Mouse (Mus musculus): ENCODE results near the gene Chrna4. TPM values are rescaled to one million over a fixed set of nuclear protein-coding genes. Genes with fewer than 3 reads are reported as not detected.
A peak's percentile ranks its signal among the peaks of the same experiment; 100 is the strongest.

Chrna4 gene
- polyA plus RNA-seq, 1 experiment, result 0.91 TPM

GRCm38 (mm10) chr2:181072403-181072714 lies 29.0 kb upstream of the Chrna4 start:
- Histone ChIP-seq H3K4me1 (ENCODE audit: control insufficient read depth, insufficient read depth, low read length) (no peaks in the 10 kb centered on the region), H3K27me3 (ENCODE audit: control insufficient read depth, insufficient read depth, low read length) (no peaks in the 10 kb centered on the region)
- no peak for TF ChIP-seq POLR2A (IDR thresholded peaks at IDR 0.05; ENCODE audit: control insufficient read depth, low read depth, low read length)
- no peak for TF ChIP-seq CTCF (IDR thresholded peaks at IDR 0.05; ENCODE audit: control insufficient read depth, insufficient read depth, insufficient replicate concordance, low read depth, low read length)

DNA sequence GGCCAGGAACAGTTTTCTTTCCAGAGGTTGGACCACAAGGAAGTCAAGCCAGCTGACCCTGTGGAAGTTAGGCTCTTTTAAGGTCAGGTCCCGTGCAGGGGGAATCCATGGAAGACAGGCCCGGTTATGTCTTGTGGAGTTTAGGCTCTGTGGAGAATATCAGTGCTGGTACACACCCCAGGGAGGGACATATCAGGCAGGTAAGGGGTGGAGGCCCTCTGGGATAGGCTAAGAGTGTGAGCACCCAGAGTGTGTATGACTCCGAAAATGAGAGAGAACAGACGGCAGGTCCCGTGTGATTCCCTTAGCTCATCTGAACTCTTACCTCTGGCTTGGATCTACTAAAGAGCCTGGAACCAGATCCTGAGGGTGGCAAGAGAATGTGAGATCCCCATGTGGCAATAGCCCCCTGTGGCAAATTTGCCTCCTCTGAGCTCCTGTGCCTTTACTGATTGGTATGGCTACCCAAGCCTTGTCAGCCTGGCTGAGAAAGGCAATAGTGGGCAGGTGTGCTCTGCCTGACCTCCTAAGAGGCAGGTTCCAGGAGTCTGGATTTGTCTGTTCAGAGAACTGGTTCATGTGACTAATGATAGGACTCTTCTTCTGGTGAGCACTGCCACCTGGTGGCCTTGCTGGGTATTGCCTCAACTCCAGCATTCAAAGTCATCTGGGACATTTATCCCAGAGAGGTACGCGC lies 28.5 kb upstream of the Chrna4 start:
- no peaks in the 10 kb centered on the region for H3K27me3 ChIP-seq (ENCODE audit: control insufficient read depth, insufficient read depth, low read length)
- no peak overlapping the region for H3K27ac ChIP-seq (ENCODE audit: control insufficient read depth, insufficient read depth, low read depth, low read length)
- no peak overlapping the region for H3K4me3 ChIP-seq (ENCODE audit: control insufficient read depth, low read depth, low read length)
- no peaks in the 10 kb centered on the region for H3K4me1 ChIP-seq (ENCODE audit: control insufficient read depth, insufficient read depth, low read length)
- no peaks in the 10 kb centered on the region for H3K36me3 ChIP-seq (ENCODE audit: control insufficient read depth, insufficient read depth, low read length)
- TF ChIP-seq POLR2A (IDR thresholded peaks at IDR 0.05; ENCODE audit: control insufficient read depth, low read depth, low read length) (no peak), CTCF (IDR thresholded peaks at IDR 0.05; ENCODE audit: control insufficient read depth, insufficient read depth, insufficient replicate concordance, low read depth, low read length) (peak; percentile 72; the same call in 1 of the 2 replicates)

More at GRCm38 (mm10) chr2:181072403-181072714, 29.0 kb upstream of the Chrna4 start:
- Histone ChIP-seq H3K4me3 (ENCODE audit: control insufficient read depth, low read depth, low read length) (no peak overlapping the region), H3K36me3 (ENCODE audit: control insufficient read depth, insufficient read depth, low read length) (no peaks in the 10 kb centered on the region), H3K27ac (ENCODE audit: control insufficient read depth, insufficient read depth, low read depth, low read length) (no peak overlapping the region)

GRCm38 (mm10) chr2:181070136-181070535 lies 26.8 kb upstream of the Chrna4 start:
- H3K4me1 ChIP-seq (ENCODE audit: control insufficient read depth, insufficient read depth, low read length), result no peaks in the 10 kb centered on the region
- TF ChIP-seq POLR2A (IDR thresholded peaks at IDR 0.05; ENCODE audit: control insufficient read depth, low read depth, low read length), result no peak
- no peak for TF ChIP-seq CTCF (IDR thresholded peaks at IDR 0.05; ENCODE audit: control insufficient read depth, insufficient read depth, insufficient replicate concordance, low read depth, low read length)

GRCm38 (mm10) chr2:181068499-181068898 lies 25.2 kb upstream of the Chrna4 start:
- Histone ChIP-seq H3K36me3 (ENCODE audit: control insufficient read depth, insufficient read depth, low read length) (no peaks in the 10 kb centered on the region), H3K27me3 (ENCODE audit: control insufficient read depth, insufficient read depth, low read length) (no peaks in the 10 kb centered on the region), H3K27ac (ENCODE audit: control insufficient read depth, insufficient read depth, low read depth, low read length) (no peak overlapping the region), H3K4me3 (ENCODE audit: control insufficient read depth, low read depth, low read length) (no peak overlapping the region), H3K4me1 (ENCODE audit: control insufficient read depth, insufficient read depth, low read length) (no peaks in the 10 kb centered on the region)
- TF ChIP-seq CTCF (IDR thresholded peaks at IDR 0.05; ENCODE audit: control insufficient read depth, insufficient read depth, insufficient replicate concordance, low read depth, low read length) (no peak), POLR2A (IDR thresholded peaks at IDR 0.05; ENCODE audit: control insufficient read depth, low read depth, low read length) (no peak)

More at GRCm38 (mm10) chr2:181070136-181070535, 26.8 kb upstream of the Chrna4 start:
- H3K36me3 ChIP-seq (ENCODE audit: control insufficient read depth, insufficient read depth, low read length), result no peaks in the 10 kb centered on the region
- H3K4me3 ChIP-seq (ENCODE audit: control insufficient read depth, low read depth, low read length), result no peak overlapping the region
- no peaks in the 10 kb centered on the region for H3K27me3 ChIP-seq (ENCODE audit: control insufficient read depth, insufficient read depth, low read length)
- H3K27ac ChIP-seq (ENCODE audit: control insufficient read depth, insufficient read depth, low read depth, low read length), result no peak overlapping the region

DNA sequence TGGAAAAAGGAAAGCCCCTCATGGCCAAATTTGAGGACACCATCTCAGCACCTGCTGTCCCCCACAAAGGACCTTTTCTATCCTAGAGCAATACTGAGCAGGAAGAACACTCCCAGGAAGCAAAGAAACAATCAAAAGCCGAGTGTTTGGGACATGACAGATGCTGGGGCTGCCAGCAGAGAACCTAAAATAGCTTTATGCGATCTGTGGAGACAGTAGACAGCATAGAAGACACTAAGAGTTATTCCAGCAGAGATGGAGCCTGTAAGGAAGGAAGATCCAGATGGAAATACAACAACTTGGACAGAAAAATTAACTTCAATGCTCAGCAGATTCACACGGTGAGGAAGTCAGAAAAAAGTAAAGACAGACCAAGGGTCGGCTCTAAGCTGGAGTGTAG lies 22.5 kb upstream of the Chrna4 start:
- no peak overlapping the region for H3K4me3 ChIP-seq (ENCODE audit: control insufficient read depth, low read depth, low read length)
- no peaks in the 10 kb centered on the region for H3K4me1 ChIP-seq (ENCODE audit: control insufficient read depth, insufficient read depth, low read length)
- H3K36me3 ChIP-seq (ENCODE audit: control insufficient read depth, insufficient read depth, low read length), result no peaks in the 10 kb centered on the region
- TF ChIP-seq CTCF (IDR thresholded peaks at IDR 0.05; ENCODE audit: control insufficient read depth, insufficient read depth, insufficient replicate concordance, low read depth, low read length) (no peak), POLR2A (IDR thresholded peaks at IDR 0.05; ENCODE audit: control insufficient read depth, low read depth, low read length) (no peak)
- H3K27ac ChIP-seq (ENCODE audit: control insufficient read depth, insufficient read depth, low read depth, low read length), result no peak overlapping the region
- no peaks in the 10 kb centered on the region for H3K27me3 ChIP-seq (ENCODE audit: control insufficient read depth, insufficient read depth, low read length)

DNA sequence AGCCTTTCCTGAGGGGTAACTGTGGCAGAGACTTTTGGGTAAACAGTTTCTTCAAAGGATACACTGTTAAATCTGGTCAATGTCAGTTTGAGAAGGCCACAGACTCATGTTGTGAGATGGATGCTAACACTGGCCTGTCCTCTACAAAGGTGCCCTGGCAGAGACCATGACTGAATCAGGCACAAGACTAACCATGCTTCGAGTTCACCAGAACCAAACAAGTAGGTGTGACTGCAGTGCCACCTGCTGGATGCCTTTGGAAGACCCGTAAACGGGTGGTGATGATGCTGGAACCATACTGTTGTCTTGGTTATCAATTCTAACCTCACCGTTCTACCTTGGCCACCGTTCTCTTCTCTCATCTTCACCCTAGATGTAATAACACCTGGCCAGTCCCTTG lies 16.8 kb upstream of the Chrna4 start:
- TF ChIP-seq POLR2A (IDR thresholded peaks at IDR 0.05; ENCODE audit: control insufficient read depth, low read depth, low read length) (no peak), CTCF (IDR thresholded peaks at IDR 0.05; ENCODE audit: control insufficient read depth, insufficient read depth, insufficient replicate concordance, low read depth, low read length) (peak; percentile 81; the same call in 1 of the 2 replicates)
- Histone ChIP-seq H3K4me1 (ENCODE audit: control insufficient read depth, insufficient read depth, low read length) (no peaks in the 10 kb centered on the region), H3K4me3 (ENCODE audit: control insufficient read depth, low read depth, low read length) (no peak overlapping the region), H3K27me3 (ENCODE audit: control insufficient read depth, insufficient read depth, low read length) (no peaks in the 10 kb centered on the region), H3K36me3 (ENCODE audit: control insufficient read depth, insufficient read depth, low read length) (no peaks in the 10 kb centered on the region), H3K27ac (ENCODE audit: control insufficient read depth, insufficient read depth, low read depth, low read length) (no peak overlapping the region)

DNA sequence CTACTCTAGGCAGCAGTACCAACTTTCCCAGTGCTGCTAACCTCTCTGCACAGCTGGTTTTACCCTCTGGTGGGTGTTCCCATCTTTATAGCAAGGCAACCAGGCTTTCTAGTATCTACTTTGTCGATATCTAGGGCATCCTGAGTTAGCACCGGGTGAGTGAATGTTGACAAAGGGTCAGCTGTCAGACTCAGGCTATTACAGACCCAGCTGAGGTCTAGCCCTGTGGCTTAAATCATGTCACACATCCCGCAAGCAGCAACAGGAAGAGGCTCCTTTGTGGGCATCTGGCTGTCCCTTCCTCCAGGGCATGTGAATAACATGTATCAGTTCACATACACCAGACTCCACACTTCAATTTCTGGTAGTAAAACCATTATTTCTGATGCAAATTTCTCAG lies 14.8 kb upstream of the Chrna4 start:
- Histone ChIP-seq H3K4me1 (ENCODE audit: control insufficient read depth, insufficient read depth, low read length) (no peaks in the 10 kb centered on the region), H3K27ac (ENCODE audit: control insufficient read depth, insufficient read depth, low read depth, low read length) (no peak overlapping the region), H3K4me3 (ENCODE audit: control insufficient read depth, low read depth, low read length) (no peak overlapping the region), H3K36me3 (ENCODE audit: control insufficient read depth, insufficient read depth, low read length) (no peaks in the 10 kb centered on the region), H3K27me3 (ENCODE audit: control insufficient read depth, insufficient read depth, low read length) (no peaks in the 10 kb centered on the region)
- TF ChIP-seq CTCF (IDR thresholded peaks at IDR 0.05; ENCODE audit: control insufficient read depth, insufficient read depth, insufficient replicate concordance, low read depth, low read length) (no peak), POLR2A (IDR thresholded peaks at IDR 0.05; ENCODE audit: control insufficient read depth, low read depth, low read length) (no peak)

All from testis, adult 2 months (tissue).